In the genomic region with DNA sequence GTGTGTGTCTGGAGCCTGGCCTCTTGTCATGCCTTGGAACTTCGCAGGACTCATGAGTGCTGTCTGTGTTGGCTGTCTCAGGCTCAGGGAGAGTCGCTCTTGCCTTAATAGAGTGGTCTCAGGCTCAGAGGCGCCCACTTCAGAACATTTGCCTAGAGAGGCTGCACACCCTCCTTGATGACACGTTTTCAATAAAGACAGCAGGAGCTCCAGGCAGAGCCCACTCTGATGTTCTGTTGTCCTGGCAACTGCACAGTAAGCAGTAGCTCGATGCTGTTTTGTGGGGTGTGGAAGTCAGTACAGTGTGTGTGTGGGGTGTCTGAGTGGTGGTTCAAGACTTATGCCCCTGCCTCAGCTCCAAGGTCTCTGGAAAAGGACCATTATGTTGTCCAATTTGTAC, we compare ENCODE assay signal across 23 mouse cellular contexts.
A peak's percentile ranks its signal among the peaks of the same experiment; 100 is the strongest.
DNase-seq lines count a peak whose midpoint lies in the region; ATAC-seq lines count a peak whose summit lies in the region.
"Had no signal": no experiment of that assay in that cellular context is flagged by ENCODE, and none has a peak within 500 bp of the region (broad histone marks: within the 10 kb centered on the region; RNA-seq: fewer than 3 reads in every experiment).

No protein-coding gene starts in this region.

- H3K4me3 ChIP-seq in forebrain, embryonic 16.5 days (replicated peaks; ENCODE audit: low read length): no peak overlapping the region
- H3K4me3 ChIP-seq in forebrain, embryonic 10.5 days: no peak overlapping the region
- H3K4me3 ChIP-seq: embryonic facial prominence, embryonic 15.5 days; erythroblast, embryonic 14.5 days; heart, embryonic 10.5 days; hindbrain, embryonic 12.5 days had no signal

- peaks cover 7% of the 10 kb centered on the region for H3K9me3 ChIP-seq in forebrain, embryonic 16.5 days (ENCODE audit: control insufficient read depth, low read length)
- peaks cover 35% of the 10 kb centered on the region; the same call in 1 of the 2 replicates for H3K9me3 ChIP-seq in forebrain, embryonic 10.5 days
- H3K9me3 ChIP-seq: embryonic facial prominence, embryonic 15.5 days had no signal

- no peak overlapping the region; the same call in 1 of the 2 replicates for H3K27ac ChIP-seq in forebrain, embryonic 16.5 days (ENCODE audit: low read length)
- H3K27ac ChIP-seq in forebrain, embryonic 10.5 days: no peak overlapping the region
- H3K27ac ChIP-seq: embryonic facial prominence, embryonic 15.5 days; heart, embryonic 10.5 days; hindbrain, embryonic 12.5 days had no signal

- ATAC-seq in forebrain, embryonic 16.5 days: 0 out of 2 replicates have a peak, but pooled peaks have one; percentile 12
- ATAC-seq: hindbrain, embryonic 16.5 days; inflammation-experienced regulatory T-cells, adult 6 months; Patski had no signal

- H3K9ac ChIP-seq in forebrain, embryonic 16.5 days (replicated peaks; ENCODE audit: low read depth, low read length): no peak overlapping the region
- H3K9ac ChIP-seq: embryonic facial prominence, embryonic 15.5 days; hindbrain, embryonic 12.5 days had no signal

- no peaks in the 10 kb centered on the region for H3K36me3 ChIP-seq in forebrain, embryonic 16.5 days (ENCODE audit: control insufficient read depth, insufficient read depth)
- no peaks in the 10 kb centered on the region for H3K36me3 ChIP-seq in forebrain, embryonic 10.5 days (replicated peaks)
- H3K36me3 ChIP-seq: embryonic facial prominence, embryonic 15.5 days; heart, embryonic 10.5 days; hindbrain, embryonic 12.5 days had no signal

- no peaks in the 10 kb centered on the region for H3K27me3 ChIP-seq in forebrain, embryonic 16.5 days (replicated peaks; ENCODE audit: control insufficient read depth, insufficient read depth, low read length)
- H3K27me3 ChIP-seq in forebrain, embryonic 10.5 days (ENCODE audit: poor library complexity, severe bottlenecking): no peaks in the 10 kb centered on the region
- H3K27me3 ChIP-seq: CH12.LX; embryonic facial prominence, embryonic 15.5 days; hindbrain, embryonic 12.5 days; Patski had no signal

- WGBS in forebrain, embryonic 16.5 days: 63% methylated on average over 5 of the region's 5 CpGs
- 84% methylated on average over 5 of the region's 5 CpGs for WGBS in forebrain, embryonic 10.5 days

- no peak for DNase-seq in forebrain, embryonic 10.5 days (ENCODE audit: extremely low spot score, low spot score)
- peak; percentile 62 for DNase-seq in layer of hippocampus, adult 9-11 months
- DNase-seq in layer of hippocampus, postnatal 10 days (ENCODE audit: low spot score in 2 of 2): no peak
- DNase-seq in brain, adult 2 months (ENCODE audit: low read depth, low spot score): peak; percentile 64
- no peak for DNase-seq in neural tube, embryonic 10.5 days (ENCODE audit: extremely low spot score, low spot score)
- DNase-seq: adrenal gland, adult 2 months; adrenal gland, postnatal 25 days; cerebellum, adult 11 months; cerebellum, adult 8-10 months; embryo, embryonic 11 days; gastrocnemius, postnatal 10 days; heart, adult 18-20 months; heart, postnatal 10 days; heart, postnatal 4 days had no signal

- H3K4me1 ChIP-seq in forebrain, embryonic 16.5 days (replicated peaks; ENCODE audit: control insufficient read depth, insufficient read depth, low read length): no peaks in the 10 kb centered on the region; the same call in 1 of the 2 replicates
- no peaks in the 10 kb centered on the region for H3K4me1 ChIP-seq in forebrain, embryonic 10.5 days
- H3K4me1 ChIP-seq: embryonic facial prominence, embryonic 15.5 days; heart, embryonic 10.5 days; hindbrain, embryonic 12.5 days had no signal

- no peak overlapping the region for H3K4me2 ChIP-seq in forebrain, embryonic 16.5 days (ENCODE audit: low read length)
- H3K4me2 ChIP-seq: embryonic facial prominence, embryonic 15.5 days; hindbrain, embryonic 12.5 days had no signal

Comparison
In these comparisons a context has a peak if more than half of its experiments do, and no peak if none do; other contexts are left out.
1. DNase-seq: peak in layer of hippocampus, adult 9-11 months (single experiment) and brain, adult 2 months (single experiment); none in forebrain, embryonic 10.5 days (single experiment), layer of hippocampus, postnatal 10 days (0 of 2) and neural tube, embryonic 10.5 days (single experiment).